Mouse (Mus musculus) small intestine, adult 2 months (tissue): ENCODE results near the gene Hist1h2bb.

ENCODE experiments used
- CTCF ChIP-seq: fragments of 200-500 bp; IDR thresholded peaks from 2 replicates; pipeline ENCODE4 v1.5.1; 2012; ENCODE audit warnings: low read depth, mild to moderate bottlenecking, control low read depth, inconsistent platforms, low read length, moderate library complexity, mixed read lengths; ENCODE audit not compliant: insufficient replicate concordance, insufficient read length; ENCODE audit errors: extremely low read depth
- POLR2A ChIP-seq: fragments of 200-500 bp; IDR thresholded peaks from 2 replicates; pipeline ENCODE4 v1.6.1; 2012; ENCODE audit warnings: low read depth, mild to moderate bottlenecking, control low read depth, inconsistent platforms, low read length, moderate library complexity

DNA sequence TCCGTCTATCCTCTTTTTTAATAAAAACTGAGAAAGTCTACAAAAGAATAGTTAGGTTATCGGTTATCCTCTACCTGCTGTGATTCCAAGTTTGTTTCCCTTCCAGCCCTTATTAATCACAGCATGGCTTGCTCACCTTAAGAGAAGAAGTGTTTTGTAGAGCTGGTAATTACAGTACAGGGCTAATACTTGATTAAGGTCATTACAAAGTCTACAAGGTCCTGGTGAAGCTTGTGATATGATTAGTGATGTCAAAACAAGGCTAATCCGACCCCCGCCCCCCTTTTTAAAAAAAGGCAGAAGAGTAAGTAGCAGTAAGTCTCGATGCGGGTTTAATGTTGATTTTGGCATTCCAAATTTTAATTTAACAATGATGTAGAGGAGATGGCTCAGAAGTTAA lies 47.5 kb upstream of the Hist1h2bb start:
- TF ChIP-seq POLR2A (no peak), CTCF (no peak)
